Mouse (Mus musculus): ENCODE measurements around the gene Noc2l.

GRCm38 (mm10) chr4:156216196-156216595 lies 19.6 kb upstream of the Noc2l start:
- TF ChIP-seq GATA1 (IDR thresholded peaks at IDR 0.05; ENCODE audit: low read length) (no peak), TAL1 (IDR thresholded peaks at IDR 0.05; ENCODE audit: low read length) (no peak)
